In the genomic region with DNA sequence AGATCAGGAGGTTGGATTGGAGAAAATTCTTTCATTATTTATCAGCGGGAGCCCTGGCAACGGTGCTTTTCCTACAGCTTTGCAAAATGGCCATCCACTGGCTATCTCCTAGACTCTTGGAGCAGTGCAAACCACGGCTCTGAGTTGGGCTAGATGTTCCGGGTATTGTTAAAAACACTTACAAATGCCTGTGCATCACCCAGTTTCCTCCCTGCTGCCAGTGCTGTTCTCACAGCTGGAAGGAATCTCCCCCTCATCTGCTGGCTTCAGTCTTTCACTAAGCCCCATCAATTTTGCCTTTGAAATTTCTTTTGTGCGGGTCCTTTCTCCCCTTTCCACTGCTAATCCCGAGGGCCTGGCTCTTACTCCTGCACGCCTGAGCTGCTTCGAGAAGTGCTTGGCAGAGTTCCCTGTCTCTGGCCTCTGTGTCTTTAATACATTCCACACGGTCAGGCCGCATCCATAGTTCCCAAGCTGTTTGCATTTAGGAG, we compare ENCODE assay signal across 9 mouse cellular contexts.
DNase-seq lines count a peak whose midpoint lies in the region; ATAC-seq and TF ChIP-seq lines count a peak whose summit lies in the region.
"Had no signal": no experiment of that assay in that cellular context is flagged by ENCODE, and none has a peak within 500 bp of the region (broad histone marks: within the 10 kb centered on the region; RNA-seq: fewer than 3 reads in every experiment).

No protein-coding gene starts in this region.

- peak; percentile 30 for DNase-seq in gastrocnemius, adult 2 months
- DNase-seq in gastrocnemius, postnatal 25 days, result no peak
- DNase-seq in cerebellum, adult 2 months, result peak; percentile 42 to 63
- DNase-seq in forebrain, postnatal 0 days, result peak; percentile 52
- peak; percentile 42 to 49 for DNase-seq in kidney, postnatal 25 days
- peak; percentile 61 for DNase-seq in neural tube, embryonic 11.5 days (ENCODE audit: low spot score)
- no peak for DNase-seq in frontal cortex, postnatal 10 days (ENCODE audit: low spot score in 2 of 2)
- DNase-seq in thymus, postnatal 4 days, result no peak

- H3K9me3 ChIP-seq in forebrain, postnatal 0 days (ENCODE audit: low read length), result no peaks in the 10 kb centered on the region
- no peaks in the 10 kb centered on the region for H3K9me3 ChIP-seq in neural tube, embryonic 11.5 days (ENCODE audit: control insufficient read depth, low read length)
- H3K9me3 ChIP-seq: megakaryocyte, embryonic 14.5 days had no signal

- H3K4me1 ChIP-seq in cerebellum, adult 2 months (ENCODE audit: control insufficient read depth, insufficient read depth, low read length), result 0 out of 2 replicates have a peak, but pooled peaks cover 6% of the 10 kb centered on the region
- H3K4me1 ChIP-seq in forebrain, postnatal 0 days (ENCODE audit: insufficient read depth), result no peaks in the 10 kb centered on the region
- peaks cover 7% of the 10 kb centered on the region; the same call in 1 of the 2 replicates for H3K4me1 ChIP-seq in neural tube, embryonic 11.5 days (ENCODE audit: control insufficient read depth, insufficient read depth, low read length)
- H3K4me1 ChIP-seq: megakaryocyte, embryonic 14.5 days had no signal

- no peak overlapping the region for H3K9ac ChIP-seq in forebrain, postnatal 0 days
- H3K9ac ChIP-seq in neural tube, embryonic 11.5 days (ENCODE audit: low read length), result no peak overlapping the region

- H3K36me3 ChIP-seq in forebrain, postnatal 0 days (ENCODE audit: insufficient read depth), result no peaks in the 10 kb centered on the region
- H3K36me3 ChIP-seq in neural tube, embryonic 11.5 days (ENCODE audit: control insufficient read depth, insufficient read depth, low read length), result no peaks in the 10 kb centered on the region

- TF ChIP-seq CTCF in gastrocnemius, adult 2 months (IDR thresholded peaks at IDR 0.05), result no peak
- TF ChIP-seq CTCF in cerebellum, adult 2 months (IDR thresholded peaks at IDR 0.05; ENCODE audit: borderline replicate concordance, insufficient read depth, low read depth, low read length), result no peak
- no peak for TF ChIP-seq CTCF in forebrain, postnatal 0 days (IDR thresholded peaks at IDR 0.05; ENCODE audit: low read depth)

- no peaks in the 10 kb centered on the region for H3K27me3 ChIP-seq in cerebellum, adult 2 months (ENCODE audit: control insufficient read depth, insufficient read depth, low read length)
- H3K27me3 ChIP-seq in forebrain, postnatal 0 days (ENCODE audit: insufficient read depth, low read length), result no peaks in the 10 kb centered on the region
- no peaks in the 10 kb centered on the region for H3K27me3 ChIP-seq in neural tube, embryonic 11.5 days (ENCODE audit: control insufficient read depth, insufficient read depth, low read length)

- H3K4me2 ChIP-seq in forebrain, postnatal 0 days (ENCODE audit: low read depth), result no peak overlapping the region
- H3K4me2 ChIP-seq in neural tube, embryonic 11.5 days (ENCODE audit: low read depth), result no peak overlapping the region

- ATAC-seq in forebrain, postnatal 0 days, result no peak; the same call in 1 of the 2 replicates
- no peak for ATAC-seq in neural tube, embryonic 11.5 days (ENCODE audit: insufficient read depth, low FRiP score, low TSS enrichment)

- intact Hi-C loops in gastrocnemius, adult 2 months (cut with DNase I), result no loop called here

- H3K27ac ChIP-seq in gastrocnemius, adult 2 months, result no peak overlapping the region
- no peak overlapping the region for H3K27ac ChIP-seq in cerebellum, adult 2 months (ENCODE audit: insufficient read depth, low read length)
- H3K27ac ChIP-seq in forebrain, postnatal 0 days (ENCODE audit: low read depth, low read length), result no peak overlapping the region
- H3K27ac ChIP-seq in neural tube, embryonic 11.5 days (ENCODE audit: low read depth, low read length), result no peak overlapping the region

- H3K4me3 ChIP-seq in gastrocnemius, adult 2 months, result no peak overlapping the region
- H3K4me3 ChIP-seq in cerebellum, adult 2 months (replicated peaks; ENCODE audit: insufficient read depth, low read depth, low read length), result no peak overlapping the region
- no peak overlapping the region for H3K4me3 ChIP-seq in forebrain, postnatal 0 days (ENCODE audit: low read depth, low read length)
- H3K4me3 ChIP-seq in neural tube, embryonic 11.5 days (ENCODE audit: low read depth, low read length), result no peak overlapping the region
- H3K4me3 ChIP-seq: megakaryocyte, embryonic 14.5 days had no signal

- no peak for TF ChIP-seq POLR2A in cerebellum, adult 2 months (IDR thresholded peaks at IDR 0.05; ENCODE audit: borderline replicate concordance, insufficient read depth, low read length)

- WGBS in cerebellum, adult 2 months, result 5% methylated on average over 10 of the region's 10 CpGs
- 8% methylated on average over 10 of the region's 10 CpGs for whole genome bisulfite sequencing in forebrain, postnatal 0 days
- WGBS in neural tube, embryonic 11.5 days, result 24% methylated on average over 10 of the region's 10 CpGs

Comparison
In these comparisons a context has a peak if more than half of its experiments do, and no peak if none do; other contexts are left out.
1. DNase-seq: peak in gastrocnemius, adult 2 months (single experiment), cerebellum, adult 2 months (2 of 2), forebrain, postnatal 0 days (single experiment), kidney, postnatal 25 days (2 of 2) and neural tube, embryonic 11.5 days (single experiment); none in gastrocnemius, postnatal 25 days (single experiment), frontal cortex, postnatal 10 days (0 of 2) and thymus, postnatal 4 days (single experiment).